Mouse (Mus musculus) gastrocnemius, adult 18-20 months (tissue): ENCODE measurements around the gene Klre1. TPM values are rescaled to one million over a fixed set of nuclear protein-coding genes. Genes with fewer than 3 reads are reported as not detected.
A peak's percentile ranks its signal among the peaks of the same experiment; 100 is the strongest.

Experiments used
- DNase-seq: peaks from one replicate; pipeline ENCODE4 v3.0.0; 2021; ENCODE audit warnings: low spot score
- long read RNA-seq, 2 experiments: library from polyadenylated mRNA; stranded (forward); transcript quantifications; one replicate each; pipeline ENCODE4 v2.0.0; 2021
- total RNA-seq, 2 experiments: library from RNA; stranded (reverse); gene quantifications; 2 replicates each; pipeline ENCODE4 v1.2.3; 2021

The Klre1 gene
- not detected for total RNA-seq
- long read RNA-seq, experiment 1 = 0 reads
- long read RNA-seq, experiment 2 = 0 reads

DNA sequence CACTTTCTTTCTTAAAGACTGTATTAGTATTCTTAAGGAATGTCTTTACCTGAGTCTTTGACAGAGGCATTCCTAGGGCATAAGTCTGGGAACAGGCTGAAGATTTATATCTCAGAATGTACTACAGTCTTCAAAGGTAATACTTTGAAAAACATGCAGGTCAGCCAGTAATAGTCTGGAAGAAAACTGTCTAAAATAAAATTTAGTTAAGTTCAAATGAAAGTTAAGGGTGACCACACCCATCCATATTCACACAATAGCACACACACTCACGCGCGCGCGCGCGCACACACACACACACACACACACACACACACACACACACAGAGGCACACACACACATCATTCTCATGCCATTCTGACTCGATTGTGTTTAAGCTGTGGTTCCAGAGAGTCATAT lies at the start of gene Klre1:
Gene Klre1 (plus strand): TSS at position 301 of the 400 bp plus-strand sequence.
- no peak for DNase-seq

DNA sequence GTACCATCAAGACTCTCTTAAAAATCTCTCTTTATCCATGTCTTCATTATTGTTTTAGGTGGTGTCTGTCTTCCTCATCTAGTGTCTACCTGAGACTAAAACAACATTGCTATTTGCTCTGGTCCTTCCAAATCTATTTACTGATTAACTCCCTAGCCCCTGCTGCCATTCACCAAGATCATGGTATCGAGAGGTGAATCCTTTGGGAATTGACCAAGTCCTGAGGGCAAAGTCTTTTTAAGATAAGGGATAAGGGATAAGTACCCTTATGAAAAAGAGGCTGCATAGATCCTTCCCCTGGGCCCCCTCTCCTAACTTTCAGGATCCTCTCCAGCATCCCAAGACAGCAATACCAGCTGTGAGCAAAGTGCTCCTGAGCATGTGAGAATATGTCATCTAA lies 48.1 kb upstream of the Klre1 start:
- no peak for DNase-seq

DNA sequence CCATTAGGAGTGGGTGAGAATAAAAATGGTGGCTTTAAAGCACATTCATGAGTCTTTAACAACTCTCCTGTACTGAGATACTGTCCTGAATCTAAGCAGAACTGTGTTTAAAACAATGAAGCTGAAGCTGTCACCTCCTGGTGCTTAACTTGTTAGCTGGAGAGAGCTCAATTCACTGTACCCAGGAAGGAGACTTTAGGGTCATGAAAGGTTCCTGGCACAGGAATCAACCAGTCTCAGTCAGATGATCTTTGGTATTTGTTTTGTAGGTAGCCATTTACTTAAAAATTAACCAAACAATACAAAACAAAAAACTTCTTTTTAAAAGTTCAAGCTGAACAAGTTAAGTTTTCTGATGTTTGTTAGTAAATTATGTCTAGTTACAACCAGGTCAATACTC lies 47.4 kb upstream of the Klre1 start:
- no peak for DNase-seq

GRCm38 (mm10) chr6:129532556-129532941 lies 45.2 kb upstream of the Klre1 start:
- DNase-seq = peak; percentile 84

DNA sequence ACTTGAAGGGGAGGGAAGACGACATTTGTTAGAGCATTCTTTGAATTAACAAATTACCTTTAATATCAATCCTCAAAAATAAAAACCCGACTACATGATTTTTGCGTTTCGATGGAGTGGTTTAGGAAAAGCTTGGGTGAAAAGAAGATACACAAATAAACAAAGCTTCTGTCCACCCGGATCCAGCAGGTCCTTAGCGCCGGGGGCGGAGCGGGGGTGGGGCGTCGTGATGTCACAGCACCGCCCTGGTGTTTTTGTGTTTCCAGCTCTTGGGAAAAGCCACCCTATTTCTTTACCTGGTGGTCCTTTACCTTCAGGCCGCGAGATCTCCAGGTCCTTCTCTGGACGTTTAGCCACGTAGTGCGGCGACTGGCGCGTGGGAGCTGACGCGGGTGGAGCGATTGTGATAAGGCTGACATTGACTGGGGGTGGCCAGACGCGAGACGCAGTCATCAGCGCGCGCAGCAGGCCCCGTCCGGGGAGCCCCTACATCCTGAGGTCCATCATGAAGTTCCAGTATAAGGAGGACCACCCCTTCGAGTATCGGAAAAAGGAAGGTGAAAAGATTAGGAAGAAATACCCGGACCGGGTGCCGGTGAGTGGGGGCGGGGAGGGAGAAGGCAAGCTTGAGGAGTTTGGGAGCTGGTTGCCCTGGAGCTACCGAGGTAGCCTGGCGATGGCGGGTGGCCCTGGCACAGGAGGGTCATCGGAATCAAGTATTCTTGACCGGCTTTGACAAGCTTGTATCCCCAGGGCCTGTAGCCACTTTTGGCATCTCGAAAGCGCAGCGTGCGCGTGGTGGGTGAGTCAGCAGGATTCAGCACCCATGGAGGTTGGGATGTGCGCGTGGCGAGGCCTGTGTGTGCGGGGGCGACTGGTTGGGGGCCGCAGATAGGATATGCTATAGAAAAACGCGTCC lies 44.5 kb upstream of the Klre1 start, which contains the start of gene Gabarapl1:
Gene Gabarapl1 (plus strand): TSS at position 219 of the 919 bp plus-strand sequence.
- peak; percentile 87 for DNase-seq

- DNase-seq = no peak
Observed at GRCm38 (mm10) chr6:129534057-129534456, 43.6 kb upstream of the Klre1 start.

DNA sequence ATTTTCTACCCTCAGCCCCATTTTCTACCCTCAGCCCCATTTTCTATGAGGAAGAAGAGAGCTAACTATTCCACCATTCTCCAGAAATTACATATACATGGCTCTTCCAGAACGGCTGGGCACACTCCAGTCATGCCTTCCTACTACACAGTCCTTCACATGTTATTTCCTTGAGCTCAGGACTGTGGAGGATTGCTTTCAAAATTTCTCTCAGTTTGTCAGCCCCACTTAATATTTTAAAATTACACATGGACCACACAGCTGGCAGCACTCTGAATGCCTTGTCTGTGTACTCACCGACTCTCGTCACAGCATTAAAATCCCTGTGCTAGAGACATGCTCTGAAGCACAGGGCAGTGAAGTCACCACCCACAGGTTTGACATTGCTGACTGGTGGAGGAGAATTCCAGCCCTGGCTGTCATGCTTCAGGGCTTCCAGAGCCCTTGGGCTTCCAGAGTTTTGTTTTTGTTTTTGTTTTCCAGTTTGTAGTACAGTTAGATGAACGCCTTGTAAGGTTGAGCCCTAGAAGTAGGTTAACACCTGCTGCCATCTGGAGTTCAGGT lies 43.0 kb upstream of the Klre1 start:
- peak; percentile 18 for DNase-seq

DNA sequence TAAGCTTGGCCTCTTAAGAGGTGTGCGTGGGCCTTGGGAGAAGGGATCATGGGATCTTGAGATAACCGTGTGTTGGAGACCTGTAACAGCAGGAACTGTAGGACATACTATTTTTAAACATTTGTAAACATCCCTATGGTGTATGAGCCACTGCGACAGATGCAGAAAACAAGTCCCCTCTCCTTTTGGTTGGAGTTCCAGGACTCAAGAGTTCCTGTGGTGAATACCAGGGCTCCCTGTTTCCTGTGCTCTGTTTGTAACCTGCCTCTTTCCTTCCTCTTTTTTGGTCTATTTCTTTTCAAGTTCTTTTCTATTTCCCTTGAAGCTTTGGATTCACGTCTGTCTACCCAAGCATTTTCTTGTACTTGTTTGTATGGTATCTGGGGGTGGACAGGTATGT lies 42.0 kb upstream of the Klre1 start:
- no peak for DNase-seq

DNA sequence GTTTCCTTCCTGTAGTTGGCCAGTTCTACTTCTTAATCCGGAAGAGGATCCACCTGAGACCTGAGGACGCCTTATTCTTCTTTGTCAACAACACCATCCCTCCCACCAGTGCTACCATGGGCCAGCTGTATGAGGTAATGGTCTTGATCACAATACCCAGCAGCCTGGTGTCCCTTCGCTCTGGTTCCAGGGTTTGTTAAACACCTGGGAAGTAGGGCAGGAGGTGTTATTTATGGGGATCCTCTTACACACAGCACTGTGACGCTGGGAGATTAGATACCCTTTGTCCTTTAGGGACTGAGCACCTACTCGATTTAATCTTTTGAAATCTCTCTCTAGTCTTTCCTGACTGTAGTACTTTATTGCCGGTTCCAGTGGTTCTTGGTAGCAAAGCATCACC lies 39.1 kb upstream of the Klre1 start:
- no peak for DNase-seq

- no peak for DNase-seq
Observed at GRCm38 (mm10) chr6:129541931-129542330, 35.8 kb upstream of the Klre1 start.

DNA sequence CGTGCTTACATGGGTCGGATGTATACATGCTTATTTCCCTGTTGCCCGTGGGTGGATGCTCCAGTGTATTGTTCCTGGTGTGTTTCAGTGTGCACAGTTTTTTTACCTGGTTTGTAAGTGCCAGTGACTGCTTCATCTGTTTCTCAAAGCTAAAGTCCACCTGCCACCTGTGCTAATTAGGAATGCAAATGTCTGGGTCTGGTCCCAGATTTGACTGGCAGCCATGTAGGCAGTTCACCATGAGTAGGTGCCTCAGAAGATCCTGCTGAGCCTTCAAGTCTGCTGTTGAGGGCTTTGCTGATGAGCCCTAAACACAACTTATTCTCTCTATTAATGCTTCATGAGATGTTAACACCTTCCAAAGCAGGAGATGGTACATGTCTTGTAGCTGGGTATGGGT lies 35.2 kb upstream of the Klre1 start:
- no peak for DNase-seq

DNA sequence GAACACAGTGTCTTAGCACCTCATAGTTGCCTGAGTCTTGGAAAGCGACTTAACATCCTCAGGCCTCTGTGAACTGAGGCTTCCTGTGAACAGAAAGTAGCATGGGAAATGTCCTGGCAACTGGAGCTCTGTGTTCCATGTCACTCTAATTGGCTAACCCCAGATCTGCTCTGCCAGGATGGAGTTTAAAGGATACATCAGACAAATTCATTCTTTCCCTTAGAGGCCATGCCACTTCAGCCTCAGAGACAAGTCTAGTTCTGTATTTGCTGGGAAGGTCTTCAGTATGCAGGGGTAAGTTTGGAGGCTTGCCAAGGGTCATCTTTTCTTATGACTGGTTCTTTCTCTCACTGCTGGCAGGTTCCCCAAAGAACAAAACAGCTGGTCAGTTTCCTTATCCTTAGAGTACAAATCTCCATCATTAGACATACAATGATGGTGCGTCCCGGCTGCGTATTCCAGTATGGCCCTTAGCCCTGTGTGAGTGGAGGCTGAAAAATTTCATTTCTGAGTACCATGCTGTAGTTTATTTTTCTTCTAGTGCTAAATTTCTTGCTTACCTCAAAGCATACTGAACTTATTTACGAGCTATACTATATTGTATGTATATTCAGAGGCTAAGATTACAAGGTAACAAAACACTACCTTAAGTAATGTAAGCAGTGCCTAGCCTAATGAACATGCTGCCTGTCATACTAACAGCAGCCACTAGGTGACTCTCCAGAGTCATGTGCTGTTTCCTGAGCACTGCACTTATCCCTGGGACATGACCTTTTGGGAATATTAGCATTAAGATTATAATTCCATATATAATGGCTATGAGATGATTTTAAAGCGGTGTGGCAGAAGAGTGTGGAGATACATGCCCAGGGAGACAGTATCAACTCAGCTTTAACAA lies 33.7 kb upstream of the Klre1 start:
- peak; percentile 75 for DNase-seq

DNA sequence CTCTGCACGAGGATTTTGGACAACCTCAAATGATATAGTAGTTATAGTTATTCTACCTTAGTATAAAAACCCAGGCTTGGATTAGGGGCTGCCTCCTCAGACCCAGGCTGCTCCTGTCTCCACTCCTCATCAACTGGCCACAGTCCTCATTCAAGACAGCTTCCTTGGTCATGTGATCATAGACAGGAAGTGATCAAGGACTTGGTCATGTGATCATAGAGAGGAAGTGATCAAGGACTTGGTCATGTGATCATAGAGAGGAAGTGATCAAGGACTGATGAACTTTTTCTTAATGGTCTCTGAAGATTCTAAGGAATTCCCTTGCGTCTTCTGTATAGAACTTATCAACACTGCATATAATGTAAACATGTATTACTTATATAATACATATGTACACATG lies 30.4 kb upstream of the Klre1 start:
- no peak for DNase-seq

GRCm38 (mm10) chr6:129548009-129548408 lies 29.7 kb upstream of the Klre1 start:
- no peak for DNase-seq

DNA sequence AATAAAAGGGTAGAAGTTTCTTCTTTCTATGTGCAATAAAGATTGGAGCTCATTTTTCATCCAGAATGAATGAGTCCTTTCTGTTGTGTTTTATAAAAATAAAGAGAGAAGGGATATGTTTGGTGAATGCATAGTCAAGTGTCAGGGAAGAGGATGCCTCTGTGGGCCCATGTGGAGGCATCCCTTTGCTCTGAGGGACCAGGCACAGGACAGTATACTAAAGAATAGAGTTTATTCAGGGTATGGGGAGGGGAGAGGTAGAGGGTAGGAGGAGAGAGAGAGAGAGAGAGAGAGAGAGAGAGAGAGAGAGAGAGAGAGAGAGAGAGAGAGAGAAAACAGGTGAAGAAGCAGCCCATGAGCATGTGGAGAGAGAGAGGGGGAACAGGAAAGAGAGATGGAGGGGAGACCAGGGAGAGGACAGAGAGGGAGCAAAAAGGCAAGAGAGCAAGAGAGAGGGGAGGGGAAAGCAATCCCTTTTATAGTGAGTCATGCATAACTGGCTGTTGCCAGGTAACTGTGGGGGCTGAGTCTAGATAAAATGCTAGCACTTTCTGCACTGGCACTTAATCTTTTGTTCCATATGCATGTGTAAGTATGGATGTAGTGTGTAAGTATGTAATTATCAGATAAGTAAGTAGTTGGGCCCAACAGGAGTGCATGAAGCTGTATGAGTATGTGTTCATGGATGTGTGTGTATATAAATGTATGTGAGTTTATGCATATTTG lies 20.2 kb upstream of the Klre1 start:
- DNase-seq = no peak

- peak; percentile 66 for DNase-seq
Observed at GRCm38 (mm10) chr6:129558946-129559640, 18.6 kb upstream of the Klre1 start.

- no peak for DNase-seq
Observed at GRCm38 (mm10) chr6:129559641-129560027, 18.1 kb upstream of the Klre1 start.

DNA sequence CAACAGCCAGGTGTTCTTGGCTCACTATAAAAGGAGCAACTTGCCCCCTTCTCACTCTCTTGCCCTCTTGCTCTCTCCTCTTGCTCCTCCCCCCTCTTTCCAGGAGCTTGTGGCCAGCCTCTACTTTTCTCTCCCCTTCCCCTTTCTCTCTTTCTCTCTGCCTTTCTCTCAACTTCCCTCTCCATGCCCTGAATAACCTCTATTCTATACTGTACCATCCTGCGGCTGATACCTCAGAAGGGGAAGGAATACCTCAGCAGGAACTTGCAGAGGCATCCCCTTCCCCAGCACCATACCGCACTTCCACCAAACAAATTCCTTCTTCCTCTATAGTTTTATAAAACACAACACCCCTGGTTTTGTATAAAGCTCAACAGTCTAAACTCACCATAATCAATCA lies 12.4 kb upstream of the Klre1 start:
- no peak for DNase-seq

DNA sequence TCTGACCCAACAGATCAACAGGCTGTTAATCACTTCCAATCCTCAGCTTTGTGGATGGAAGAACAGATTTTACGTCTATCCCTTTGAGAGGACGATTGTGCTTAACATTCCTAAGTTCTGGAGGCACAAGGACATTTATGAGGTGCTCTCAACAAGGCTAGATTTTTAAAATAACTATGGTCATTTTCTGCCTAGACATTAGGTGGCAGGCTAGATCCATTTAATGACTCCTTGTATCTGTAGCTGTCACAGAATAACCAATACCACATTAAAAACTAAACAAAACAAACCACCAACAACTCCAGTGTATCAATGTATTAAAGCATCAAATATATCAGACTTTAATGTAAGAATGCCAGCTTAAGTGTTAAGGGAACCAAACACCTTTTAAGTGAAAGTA lies 2.4 kb upstream of the Klre1 start:
- DNase-seq = no peak

- no peak for DNase-seq
Observed at GRCm38 (mm10) chr6:129581274-129581673, 3.6 kb downstream of the Klre1 start.

GRCm38 (mm10) chr6:129581896-129582295 lies 4.2 kb downstream of the Klre1 start:
- no peak for DNase-seq
